Mouse (Mus musculus) MEL (cell line): ENCODE results near the gene Tbccd1.

Source experiments
- BHLHE40 ChIP-seq: IDR thresholded peaks from 2 replicates; pipeline ENCODE4 v1.6.1; 2012; ENCODE audit warnings: low read depth, mild to moderate bottlenecking, inconsistent platforms, low read length, improper control_type of control experiment, borderline replicate concordance
- CTCF ChIP-seq, 3 experiments: IDR thresholded peaks in 2 of 3; conservative IDR thresholded peaks in 1 of 3; 2 replicates each; pipeline ENCODE4 v1.5.1; 2011 to 2012; ENCODE audit warnings: low read length in 3 of 3, low read depth in 2 of 3, mild to moderate bottlenecking in 2 of 3, improper control_type of control experiment in 1 of 3, inconsistent platforms in 1 of 3, mixed read lengths in 1 of 3, moderate library complexity in 1 of 3; ENCODE audit not compliant: control insufficient read depth in 1 of 3, insufficient read depth in 1 of 3, poor library complexity in 1 of 3, severe bottlenecking in 1 of 3
- HCFC1 ChIP-seq: IDR thresholded peaks from 2 replicates; pipeline ENCODE4 v1.6.1; 2012; ENCODE audit warnings: low read depth, mild to moderate bottlenecking, inconsistent platforms, low read length, improper control_type of control experiment, moderate library complexity
- POLR2A ChIP-seq, 2 experiments: IDR thresholded peaks; 2 replicates each; pipeline ENCODE4 v1.6.1; 2011 to 2012; ENCODE audit warnings: low read length in 2 of 2, mild to moderate bottlenecking in 2 of 2, control low read depth in 1 of 2, improper control_type of control experiment in 1 of 2, low read depth in 1 of 2, moderate library complexity in 1 of 2; ENCODE audit not compliant: control insufficient read depth in 1 of 2, insufficient read depth in 1 of 2, poor library complexity in 1 of 2
- RAD21 ChIP-seq: IDR thresholded peaks from 2 replicates; pipeline ENCODE4 v1.6.1; 2011; ENCODE audit warnings: mild to moderate bottlenecking, low read depth, low read length, improper control_type of control experiment
- TAL1 ChIP-seq: IDR thresholded peaks from 2 replicates; pipeline ENCODE4 v1.6.1; 2012; ENCODE audit warnings: mild to moderate bottlenecking, inconsistent platforms, low read length, moderate library complexity, mixed read lengths
- USF2 ChIP-seq, 2 experiments: IDR thresholded peaks; 2 replicates each; pipeline ENCODE4 v1.6.1; 2011 to 2012; ENCODE audit warnings: improper control_type of control experiment in 2 of 2, low read length in 2 of 2, borderline replicate concordance in 1 of 2, inconsistent platforms in 1 of 2, low read depth in 1 of 2, mild to moderate bottlenecking in 1 of 2; ENCODE audit not compliant: insufficient read depth in 1 of 2
- ZMIZ1 ChIP-seq: IDR thresholded peaks from 2 replicates; pipeline ENCODE4 v1.6.1; 2012; ENCODE audit warnings: low read depth, mild to moderate bottlenecking, inconsistent platforms, low read length, improper control_type of control experiment, moderate library complexity

DNA sequence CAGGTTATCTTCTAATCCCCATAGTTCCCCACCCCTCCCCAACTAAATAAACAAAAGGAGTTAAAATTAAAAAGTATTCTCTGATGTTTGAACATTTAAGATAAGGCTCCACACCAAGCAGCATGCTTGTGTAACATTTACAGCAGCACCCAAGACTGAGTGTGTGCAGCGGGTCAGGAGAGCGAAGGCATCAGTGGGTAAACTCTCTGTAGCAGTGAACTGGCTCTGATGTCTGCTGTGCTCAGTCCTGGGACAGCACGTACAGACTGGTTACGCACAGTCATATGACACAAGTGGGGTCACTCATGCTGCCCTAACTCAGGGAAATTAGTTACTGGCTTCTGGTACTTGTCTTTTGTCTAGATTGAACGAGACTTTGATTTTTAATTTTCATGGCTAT is 14.6 kb downstream of the Tbccd1 start:
- TF ChIP-seq HCFC1 = no peak
- no peak for TF ChIP-seq BHLHE40
- no peak for TF ChIP-seq USF2 (IDR thresholded peaks at IDR 0.05; ENCODE audit: borderline replicate concordance in 1 of 2, insufficient read depth in 1 of 2, low read depth in 1 of 2, low read length in 2 of 2)
- no peak for TF ChIP-seq POLR2A (IDR thresholded peaks at IDR 0.05; ENCODE audit: control insufficient read depth in 1 of 2, insufficient read depth in 1 of 2, low read depth in 1 of 2, low read length in 2 of 2, poor library complexity in 1 of 2)
- TF ChIP-seq CTCF (IDR thresholded peaks at IDR 0.05 in 2 of 3, conservative IDR thresholded peaks at IDR 0.05 in 1 of 3; ENCODE audit: control insufficient read depth in 1 of 3, insufficient read depth in 1 of 3, low read depth in 2 of 3, low read length in 3 of 3, poor library complexity in 1 of 3, severe bottlenecking in 1 of 3) = no peak
- TF ChIP-seq TAL1 = no peak
- TF ChIP-seq RAD21 = no peak
- no peak for TF ChIP-seq ZMIZ1
